Mouse (Mus musculus): ENCODE measurements around the gene Syt2. TPM values are rescaled to one million over a fixed set of nuclear protein-coding genes. Genes with fewer than 3 reads are reported as not detected.

Gene Syt2
- total RNA-seq, 2 experiments from 2014 or later: 25.6 to 30.0 TPM

Small RNA genes within 50 kb of the gene (microRNA-seq; reads per million reads assigned to microRNA genes)
- 0 reads per million in 2 experiments for gene Gm22232

Other genes with a start within 250 kb of the Syt2 start
- gene Cyb5r1, start 241.1 kb upstream of the Syt2 start, total RNA-seq (2021): 10 to 100 TPM; 30.1 to 33.0 TPM
- 10 to 100 TPM; 58.0 to 60.7 TPM for gene Adipor1, start 231.3 kb upstream of the Syt2 start, total RNA-seq (2021)
- 10 to 100 TPM; 40.7 to 44.8 TPM for gene Klhl12, start 191.1 kb upstream of the Syt2 start, total RNA-seq (2021)
- 10 to 100 TPM; 22.3 to 25.3 TPM for gene Rabif, start 152.0 kb upstream of the Syt2 start, total RNA-seq (2021)
- gene Mgat4e, start 97.0 kb upstream of the Syt2 start, total RNA-seq (2021): under 1 TPM in 1 of 2 experiments, not detected in 1; 0.22 TPM
- 10 to 100 TPM; 67.4 to 70.5 TPM for gene Kdm5b, start 86.5 kb upstream of the Syt2 start, total RNA-seq (2021)